Mouse (Mus musculus): ENCODE results near the gene Tmem229b. TPM values are rescaled to one million over a fixed set of nuclear protein-coding genes. Genes with fewer than 3 reads are reported as not detected.

Tmem229b gene
- total and polyA plus RNA-seq, 3 experiments = 13.8 to 20.5 TPM; not detected in 1

DNA sequence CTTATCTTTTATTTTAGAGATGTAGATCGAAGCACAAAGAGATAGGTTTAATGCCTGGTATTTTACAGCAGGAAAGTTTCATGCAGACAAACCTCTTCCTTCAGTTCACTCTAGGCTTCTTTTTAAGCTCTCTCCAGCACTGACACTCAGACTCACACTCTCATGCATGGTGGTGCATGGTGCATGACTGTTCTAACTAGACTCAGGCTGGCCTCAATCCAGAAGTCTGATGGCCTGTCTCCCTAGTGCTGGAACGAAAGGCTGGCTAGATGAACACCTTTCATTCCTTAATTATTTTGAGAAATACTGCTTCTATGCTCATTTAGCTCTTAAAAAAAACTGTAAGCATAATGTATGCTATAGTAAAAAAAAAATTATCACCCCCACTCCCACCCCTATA, 44.6 kb upstream of the Tmem229b start:
- Histone ChIP-seq H3K9ac (ENCODE audit: control insufficient read depth, low read depth, low read length, poor library complexity, severe bottlenecking) (no peak overlapping the region), H3K4me1 (ENCODE audit: control insufficient read depth in 1 of 2, insufficient read depth in 2 of 2, low read length in 2 of 2) (peaks cover 0 to 7% of the 10 kb centered on the region in 2 experiments; a peak in 3 of 4 replicates), H3K36me3 (ENCODE audit: control insufficient read depth in 1 of 2, insufficient read depth in 2 of 2, low read length in 2 of 2) (peaks cover 0 to 2% of the 10 kb centered on the region in 2 experiments; a peak in 1 of 4 replicates), H3K27ac (ENCODE audit: control insufficient read depth, low read depth, low read length) (no peak overlapping the region), H3K79me2 (ENCODE audit: control insufficient read depth, insufficient read depth, low read length, poor library complexity) (no peaks in the 10 kb centered on the region), H3K4me3 (ENCODE audit: control insufficient read depth in 1 of 2, insufficient read depth in 1 of 2, low read depth in 2 of 2, low read length in 2 of 2) (no peak overlapping the region), H3K9me3 (replicated peaks; ENCODE audit: insufficient read depth, low read length) (no peaks in the 10 kb centered on the region), H3K27me3 (ENCODE audit: control insufficient read depth in 1 of 2, insufficient read depth in 2 of 2, low read length in 2 of 2) (no peaks in the 10 kb centered on the region)
- DNase-seq (ENCODE audit: low read depth, low spot score) = no peak
- no peak for TF ChIP-seq POLR2A (IDR thresholded peaks at IDR 0.05; ENCODE audit: control insufficient read depth in 1 of 2, insufficient read depth in 1 of 2, low read depth in 1 of 2, low read length in 2 of 2, poor library complexity in 1 of 2)
- no peak for TF ChIP-seq EP300 (IDR thresholded peaks at IDR 0.05; ENCODE audit: low read depth in 1 of 2, low read length in 2 of 2)
- no peak for TF ChIP-seq ETS1 (IDR thresholded peaks at IDR 0.05; ENCODE audit: low read depth, low read length)
- TF ChIP-seq E2F4 (IDR thresholded peaks at IDR 0.05; ENCODE audit: borderline replicate concordance, low read depth, low read length) = no peak
- TF ChIP-seq JUND (IDR thresholded peaks at IDR 0.05; ENCODE audit: low read depth, low read length) = no peak
- TF ChIP-seq ELF1 (IDR thresholded peaks at IDR 0.05; ENCODE audit: low read depth, low read length) = no peak
- no peak for TF ChIP-seq RAD21 (IDR thresholded peaks at IDR 0.05; ENCODE audit: low read depth, low read length)
- TF ChIP-seq HCFC1 (IDR thresholded peaks at IDR 0.05; ENCODE audit: low read depth, low read length) = no peak

DNA sequence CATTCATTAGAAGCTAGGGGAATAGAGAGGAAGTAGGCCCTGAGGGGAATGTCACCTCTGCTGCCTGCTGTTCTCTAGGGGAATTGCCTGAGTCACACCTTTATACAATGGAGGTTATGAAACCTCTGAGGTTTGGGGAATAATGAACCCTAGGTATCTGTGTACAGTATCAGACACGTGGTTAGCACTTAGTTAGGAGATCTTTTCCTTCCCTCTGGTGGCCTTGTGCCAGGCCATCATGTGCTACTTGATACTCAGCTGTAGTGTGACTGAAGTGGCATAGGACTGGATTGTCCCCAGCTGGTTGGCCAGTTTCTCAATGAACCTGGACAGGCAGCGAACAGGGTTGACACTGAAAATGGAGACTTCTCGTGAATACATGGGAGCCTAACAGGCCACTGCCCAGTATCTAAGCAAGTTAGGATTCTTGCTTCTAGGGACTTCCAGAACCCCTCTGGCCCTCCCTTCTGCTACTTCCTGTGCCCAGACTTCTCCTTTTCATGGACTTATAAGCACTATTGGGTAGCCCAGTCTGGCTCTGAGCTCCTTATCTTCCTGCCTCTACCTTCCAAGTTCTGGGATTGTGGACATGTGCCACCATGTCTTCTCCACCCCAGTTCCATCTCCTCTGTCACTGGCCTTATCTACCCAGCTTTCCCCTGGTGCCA, 43.3 kb upstream of the Tmem229b start:
- peak; percentile 24 for DNase-seq (ENCODE audit: low read depth, low spot score)
- H3K4me1 ChIP-seq (ENCODE audit: control insufficient read depth in 1 of 2, insufficient read depth in 2 of 2, low read length in 2 of 2) = peaks cover 0 to 7% of the 10 kb centered on the region in 2 experiments; a peak in 3 of 4 replicates
- no peak overlapping the region for H3K4me3 ChIP-seq (ENCODE audit: control insufficient read depth in 1 of 2, insufficient read depth in 1 of 2, low read depth in 2 of 2, low read length in 2 of 2)
- H3K9me3 ChIP-seq (replicated peaks; ENCODE audit: insufficient read depth, low read length) = no peaks in the 10 kb centered on the region
- no peaks in the 10 kb centered on the region for H3K79me2 ChIP-seq (ENCODE audit: control insufficient read depth, insufficient read depth, low read length, poor library complexity)
- no peak overlapping the region for H3K9ac ChIP-seq (ENCODE audit: control insufficient read depth, low read depth, low read length, poor library complexity, severe bottlenecking)
- no peaks in the 10 kb centered on the region for H3K27me3 ChIP-seq (ENCODE audit: control insufficient read depth in 1 of 2, insufficient read depth in 2 of 2, low read length in 2 of 2)
- TF ChIP-seq MAX (IDR thresholded peaks at IDR 0.05; ENCODE audit: low read length) (peak; percentile 67), USF1 (IDR thresholded peaks at IDR 0.05; ENCODE audit: low read depth, low read length) (peak; percentile 35; the same call in 1 of the 2 replicates), TAL1 (IDR thresholded peaks at IDR 0.05; ENCODE audit: low read length) (no peak)
- peaks cover 0 to 2% of the 10 kb centered on the region in 2 experiments; a peak in 1 of 4 replicates for H3K36me3 ChIP-seq (ENCODE audit: control insufficient read depth in 1 of 2, insufficient read depth in 2 of 2, low read length in 2 of 2)
- H3K27ac ChIP-seq (ENCODE audit: control insufficient read depth, low read depth, low read length) = no peak overlapping the region

GRCm38 (mm10) chr12:79049807-79050206, 42.4 kb upstream of the Tmem229b start:
- Histone ChIP-seq H3K27me3 (ENCODE audit: control insufficient read depth in 1 of 2, insufficient read depth in 2 of 2, low read length in 2 of 2) (no peaks in the 10 kb centered on the region), H3K79me2 (ENCODE audit: control insufficient read depth, insufficient read depth, low read length, poor library complexity) (no peaks in the 10 kb centered on the region), H3K27ac (ENCODE audit: control insufficient read depth, low read depth, low read length) (no peak overlapping the region), H3K9ac (ENCODE audit: control insufficient read depth, low read depth, low read length, poor library complexity, severe bottlenecking) (no peak overlapping the region), H3K36me3 (ENCODE audit: control insufficient read depth in 1 of 2, insufficient read depth in 2 of 2, low read length in 2 of 2) (peaks cover 0 to 2% of the 10 kb centered on the region in 2 experiments; a peak in 1 of 4 replicates), H3K4me3 (ENCODE audit: control insufficient read depth in 1 of 2, insufficient read depth in 1 of 2, low read depth in 2 of 2, low read length in 2 of 2) (no peak overlapping the region), H3K9me3 (replicated peaks; ENCODE audit: insufficient read depth, low read length) (no peaks in the 10 kb centered on the region), H3K4me1 (ENCODE audit: control insufficient read depth in 1 of 2, insufficient read depth in 2 of 2, low read length in 2 of 2) (peaks cover 0 to 7% of the 10 kb centered on the region in 2 experiments; a peak in 3 of 4 replicates)
- no peak for TF ChIP-seq ZKSCAN1 (IDR thresholded peaks at IDR 0.05; ENCODE audit: low read depth, low read length)
- DNase-seq (ENCODE audit: low read depth, low spot score) = no peak

Data from MEL (cell line).